Mouse (Mus musculus): ENCODE measurements around the gene 2010111I01Rik. TPM values are rescaled to one million over a fixed set of nuclear protein-coding genes. Genes with fewer than 3 reads are reported as not detected.
A peak's percentile ranks its signal among the peaks of the same experiment; 100 is the strongest.

Gene 2010111I01Rik
- total and polyA plus RNA-seq, 3 experiments = 84.6 to 101 (median 91.0) TPM

GRCm38 (mm10) chr13:63335421-63336134 is 370.9 kb downstream of the 2010111I01Rik start:
- Histone ChIP-seq H3K9ac (ENCODE audit: low read depth, low read length) (no peak overlapping the region), H3K27ac (no peak overlapping the region), H3K4me1 (ENCODE audit: control insufficient read depth, insufficient read depth, low read length) (peaks cover 3% of the 10 kb centered on the region; the same call in 1 of the 2 replicates), H3K36me3 (ENCODE audit: control insufficient read depth, insufficient read depth, low read length) (peaks cover 4% of the 10 kb centered on the region; the same call in 1 of the 2 replicates), H3K27me3 (ENCODE audit: control insufficient read depth, insufficient read depth, low read length) (no peaks in the 10 kb centered on the region), H3K4me3 (no peak overlapping the region), H3K79me2 (replicated peaks; ENCODE audit: control insufficient read depth, insufficient read depth, low read length) (no peaks in the 10 kb centered on the region)
- WGBS = 71% methylated on average over 4 of the region's 4 CpGs
- intact Hi-C loops (cut with DNase I) = no loop called here
- TF ChIP-seq EP300 (IDR thresholded peaks at IDR 0.05; ENCODE audit: insufficient read depth, low read depth, low read length) (no peak), CTCF (IDR thresholded peaks at IDR 0.05) (peak; percentile 86)
- no peak for DNase-seq

- intact Hi-C loops (cut with DNase I) = no loop called here
These were observed 371.6 kb downstream of the 2010111I01Rik start for GRCm38 (mm10) chr13:63336335-63336734.

GRCm38 (mm10) chr13:63337239-63337960 is 372.7 kb downstream of the 2010111I01Rik start:
- no peaks in the 10 kb centered on the region for H3K27me3 ChIP-seq (ENCODE audit: control insufficient read depth, insufficient read depth, low read length)
- H3K36me3 ChIP-seq (ENCODE audit: control insufficient read depth, insufficient read depth, low read length) = no peaks in the 10 kb centered on the region
- 81% methylated on average over 8 of the region's 8 CpGs for whole genome bisulfite sequencing
- no peaks in the 10 kb centered on the region for H3K4me1 ChIP-seq (ENCODE audit: control insufficient read depth, insufficient read depth, low read length)
- H3K9ac ChIP-seq (ENCODE audit: low read depth, low read length) = no peak overlapping the region
- DNase-seq = no peak
- no peak overlapping the region for H3K4me3 ChIP-seq
- no peak overlapping the region for H3K27ac ChIP-seq
- intact Hi-C loops (cut with DNase I) = no loop called here
- no peak for TF ChIP-seq CTCF (IDR thresholded peaks at IDR 0.05)
- TF ChIP-seq EP300 (IDR thresholded peaks at IDR 0.05; ENCODE audit: insufficient read depth, low read depth, low read length) = no peak
- no peak for TF ChIP-seq POLR2A (IDR thresholded peaks at IDR 0.05; ENCODE audit: insufficient read depth, low read depth, low read length)
- H3K79me2 ChIP-seq (replicated peaks; ENCODE audit: control insufficient read depth, insufficient read depth, low read length) = no peaks in the 10 kb centered on the region

More at GRCm38 (mm10) chr13:63336335-63336734, 371.6 kb downstream of the 2010111I01Rik start:
- H3K4me1 ChIP-seq (ENCODE audit: control insufficient read depth, insufficient read depth, low read length) = peaks cover 1% of the 10 kb centered on the region; the same call in 1 of the 2 replicates
- no peak overlapping the region for H3K4me3 ChIP-seq
- H3K27ac ChIP-seq = no peak overlapping the region
- no peak overlapping the region for H3K9ac ChIP-seq (ENCODE audit: low read depth, low read length)
- H3K79me2 ChIP-seq (replicated peaks; ENCODE audit: control insufficient read depth, insufficient read depth, low read length) = no peaks in the 10 kb centered on the region
- H3K27me3 ChIP-seq (ENCODE audit: control insufficient read depth, insufficient read depth, low read length) = no peaks in the 10 kb centered on the region
- no peak for DNase-seq
- WGBS = 80% methylated on average over 7 of the region's 7 CpGs
- H3K36me3 ChIP-seq (ENCODE audit: control insufficient read depth, insufficient read depth, low read length) = no peaks in the 10 kb centered on the region; the same call in 1 of the 2 replicates
- no peak for TF ChIP-seq POLR2A (IDR thresholded peaks at IDR 0.05; ENCODE audit: insufficient read depth, low read depth, low read length)
- TF ChIP-seq EP300 (IDR thresholded peaks at IDR 0.05; ENCODE audit: insufficient read depth, low read depth, low read length) = no peak
- no peak for TF ChIP-seq CTCF (IDR thresholded peaks at IDR 0.05)

- TF ChIP-seq EP300 (IDR thresholded peaks at IDR 0.05; ENCODE audit: insufficient read depth, low read depth, low read length) = no peak
- no peak for TF ChIP-seq POLR2A (IDR thresholded peaks at IDR 0.05; ENCODE audit: insufficient read depth, low read depth, low read length)
- intact Hi-C loops (cut with DNase I) = no loop called here
- no peaks in the 10 kb centered on the region for H3K4me1 ChIP-seq (ENCODE audit: control insufficient read depth, insufficient read depth, low read length)
- no peak overlapping the region for H3K9ac ChIP-seq (ENCODE audit: low read depth, low read length)
- no peaks in the 10 kb centered on the region for H3K79me2 ChIP-seq (replicated peaks; ENCODE audit: control insufficient read depth, insufficient read depth, low read length)
- H3K27me3 ChIP-seq (ENCODE audit: control insufficient read depth, insufficient read depth, low read length) = no peaks in the 10 kb centered on the region
- H3K4me3 ChIP-seq = no peak overlapping the region
- DNase-seq = no peak
- no peaks in the 10 kb centered on the region for H3K36me3 ChIP-seq (ENCODE audit: control insufficient read depth, insufficient read depth, low read length)
- H3K27ac ChIP-seq = no peak overlapping the region
- 92% methylated on average over 4 of the region's 4 CpGs for WGBS
These were observed 375.3 kb downstream of the 2010111I01Rik start for GRCm38 (mm10) chr13:63339946-63340345.

GRCm38 (mm10) chr13:63342781-63343180 is 378.1 kb downstream of the 2010111I01Rik start:
- Histone ChIP-seq H3K4me1 (ENCODE audit: control insufficient read depth, insufficient read depth, low read length) (no peaks in the 10 kb centered on the region), H3K27me3 (ENCODE audit: control insufficient read depth, insufficient read depth, low read length) (no peaks in the 10 kb centered on the region), H3K36me3 (ENCODE audit: control insufficient read depth, insufficient read depth, low read length) (no peaks in the 10 kb centered on the region), H3K9ac (ENCODE audit: low read depth, low read length) (no peak overlapping the region), H3K4me3 (no peak overlapping the region), H3K79me2 (replicated peaks; ENCODE audit: control insufficient read depth, insufficient read depth, low read length) (no peaks in the 10 kb centered on the region), H3K27ac (no peak overlapping the region)
- no peak for DNase-seq
- intact Hi-C loops (cut with DNase I) = no loop called here
- WGBS = 78% methylated on average over 2 of the region's 2 CpGs
- TF ChIP-seq CTCF (IDR thresholded peaks at IDR 0.05) (no peak), POLR2A (IDR thresholded peaks at IDR 0.05; ENCODE audit: insufficient read depth, low read depth, low read length) (no peak), EP300 (IDR thresholded peaks at IDR 0.05; ENCODE audit: insufficient read depth, low read depth, low read length) (no peak)

- TF ChIP-seq CTCF (IDR thresholded peaks at IDR 0.05) = no peak
- no peak for TF ChIP-seq EP300 (IDR thresholded peaks at IDR 0.05; ENCODE audit: insufficient read depth, low read depth, low read length)
- TF ChIP-seq POLR2A (IDR thresholded peaks at IDR 0.05; ENCODE audit: insufficient read depth, low read depth, low read length) = no peak
- intact Hi-C loops (cut with DNase I) = no loop called here
- Histone ChIP-seq H3K27ac (no peak overlapping the region), H3K79me2 (replicated peaks; ENCODE audit: control insufficient read depth, insufficient read depth, low read length) (no peaks in the 10 kb centered on the region), H3K36me3 (ENCODE audit: control insufficient read depth, insufficient read depth, low read length) (no peaks in the 10 kb centered on the region), H3K4me3 (no peak overlapping the region), H3K9ac (ENCODE audit: low read depth, low read length) (no peak overlapping the region), H3K4me1 (ENCODE audit: control insufficient read depth, insufficient read depth, low read length) (no peaks in the 10 kb centered on the region), H3K27me3 (ENCODE audit: control insufficient read depth, insufficient read depth, low read length) (no peaks in the 10 kb centered on the region)
- DNase-seq = no peak
- 97% methylated on average over 3 of the region's 3 CpGs for WGBS
These were observed 379.8 kb downstream of the 2010111I01Rik start for GRCm38 (mm10) chr13:63344481-63344880.

Measured in heart, adult 2 months (tissue).